Mouse (Mus musculus) ovary, adult 18-20 months (tissue): ENCODE results near the gene Srxn1.

Source experiments
- DNase-seq: peaks from one replicate; pipeline ENCODE4 v3.0.0; 2022; ENCODE audit warnings: low spot score, mixed read lengths

The Srxn1 gene

DNA sequence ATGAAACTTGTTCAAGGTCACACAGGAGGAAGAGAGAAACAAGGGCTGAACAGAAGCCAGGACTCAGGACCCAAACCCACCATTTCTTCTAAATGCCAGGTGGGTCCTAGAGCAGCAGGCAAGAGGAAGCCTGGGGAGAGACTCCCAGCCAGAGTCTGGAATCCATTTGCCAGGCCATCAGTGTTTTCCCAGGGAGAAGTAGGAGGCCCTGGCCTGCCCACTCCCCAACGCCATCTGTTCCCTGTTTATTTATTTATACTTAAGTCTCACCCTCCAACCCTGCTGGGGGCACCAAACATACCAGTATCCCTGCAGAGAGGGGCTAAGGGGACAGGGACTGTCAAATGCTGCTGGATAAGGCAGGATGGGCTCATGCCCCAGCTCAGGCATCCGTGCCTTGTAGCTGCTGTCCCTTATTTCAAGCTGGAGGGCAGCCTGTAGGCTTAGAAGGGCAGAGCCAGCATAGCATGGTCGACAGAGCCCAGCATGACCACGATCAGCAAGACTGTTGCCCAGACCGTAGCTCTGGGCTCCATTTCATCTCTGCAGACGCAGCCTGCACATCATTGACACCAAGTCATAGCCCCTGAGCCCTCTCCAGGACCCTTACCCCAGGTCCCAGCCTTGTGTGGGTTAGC is 14.0 kb downstream of the Srxn1 start:
- DNase-seq, result no peak

DNA sequence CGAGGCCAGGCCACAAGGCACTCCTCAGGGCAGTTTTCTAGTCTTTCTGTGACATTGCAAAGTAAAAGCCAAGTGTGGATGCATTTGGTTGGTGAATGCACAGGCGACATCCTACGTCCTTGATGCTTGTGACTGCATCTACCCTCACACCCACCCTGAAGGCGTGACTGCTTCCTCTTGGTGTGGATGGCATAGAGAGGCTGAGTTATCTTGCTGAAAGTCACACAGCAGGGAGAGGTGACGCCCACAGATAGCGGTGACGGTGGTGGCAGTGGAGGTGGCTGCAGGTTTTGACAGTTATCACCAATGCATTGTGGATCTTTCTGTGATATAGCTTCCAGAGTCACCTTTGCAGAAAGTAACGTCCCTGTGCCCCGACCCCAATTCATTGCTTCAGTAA is 17.6 kb downstream of the Srxn1 start:
- DNase-seq, result no peak

DNA sequence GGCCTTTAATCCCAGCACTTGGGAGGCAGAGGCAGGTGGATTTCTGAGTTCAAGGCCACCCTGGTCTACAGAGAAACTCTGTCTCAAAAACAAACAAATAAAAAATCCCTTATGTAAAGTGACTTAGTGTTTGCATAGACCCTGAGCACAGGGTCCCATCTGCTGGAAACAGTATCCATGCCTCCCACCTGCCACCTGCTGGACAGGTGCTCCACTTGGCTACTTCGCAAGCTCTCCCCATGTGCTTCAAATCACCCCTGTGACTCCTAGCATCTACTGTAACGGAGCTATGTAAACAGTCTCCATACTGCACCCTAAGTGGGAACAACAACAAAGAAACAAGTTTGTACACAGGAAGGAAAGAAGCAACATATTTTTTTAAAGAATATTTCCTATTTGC is 23.3 kb downstream of the Srxn1 start:
- DNase-seq, result no peak

DNA sequence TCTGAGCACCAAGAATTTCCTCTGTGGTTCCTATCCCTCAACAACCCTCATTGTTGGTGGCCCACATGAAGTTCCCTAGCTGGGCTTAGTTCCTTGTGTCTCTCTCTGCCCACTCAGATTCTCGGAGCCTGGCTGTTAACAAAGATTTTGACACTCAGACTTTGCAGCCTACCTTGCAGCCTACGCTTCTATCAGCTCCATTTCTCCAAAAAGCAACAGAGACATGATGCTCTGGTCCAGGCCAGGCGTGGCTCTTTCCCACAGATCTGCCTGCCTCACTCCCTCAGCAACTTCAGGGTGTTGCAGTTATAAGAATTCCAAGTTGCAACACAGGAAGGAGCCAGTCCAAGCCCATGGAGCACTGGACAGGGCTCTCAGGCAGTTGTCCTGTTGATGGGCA is 24.5 kb downstream of the Srxn1 start:
- DNase-seq, result no peak

DNA sequence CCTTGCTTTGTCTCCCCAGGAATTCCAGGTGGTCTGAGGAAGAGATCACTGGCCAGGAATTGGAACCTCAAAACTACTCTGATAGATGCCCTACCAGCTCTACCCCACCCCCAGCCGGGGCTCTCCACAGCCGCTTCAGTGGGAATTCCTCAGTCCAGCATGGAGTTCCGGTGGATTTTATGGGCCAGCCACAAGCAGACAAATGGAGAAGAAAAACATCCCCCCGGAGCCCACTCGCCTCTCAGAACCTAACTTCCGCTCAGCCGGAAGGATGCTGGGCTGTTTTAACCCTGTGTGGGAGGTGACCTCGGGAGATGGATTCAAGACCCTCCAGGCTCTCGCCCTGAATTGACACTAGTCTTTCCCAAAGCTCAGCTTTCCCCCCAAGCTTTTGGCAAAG is 26.7 kb downstream of the Srxn1 start:
- DNase-seq, result no peak

DNA sequence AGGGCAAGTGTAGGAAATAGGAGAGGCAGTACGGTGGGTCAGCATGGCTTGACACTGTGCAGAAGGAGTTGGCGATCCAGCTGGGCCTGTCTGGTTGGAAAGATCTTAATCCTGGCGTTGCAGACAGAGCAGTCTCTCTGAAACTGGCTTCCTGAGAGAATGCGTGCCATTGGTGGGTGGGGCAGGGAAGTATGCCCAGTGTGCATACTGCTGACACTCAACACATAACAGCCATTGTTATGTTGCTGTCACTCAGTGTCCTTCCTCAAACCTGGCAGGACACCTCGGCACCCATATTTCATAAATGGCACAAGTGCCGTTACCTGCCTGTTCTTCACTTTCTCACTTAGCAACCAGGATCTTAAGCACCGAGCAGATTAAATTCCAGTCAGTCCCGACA is 27.4 kb downstream of the Srxn1 start:
- DNase-seq, result no peak

DNA sequence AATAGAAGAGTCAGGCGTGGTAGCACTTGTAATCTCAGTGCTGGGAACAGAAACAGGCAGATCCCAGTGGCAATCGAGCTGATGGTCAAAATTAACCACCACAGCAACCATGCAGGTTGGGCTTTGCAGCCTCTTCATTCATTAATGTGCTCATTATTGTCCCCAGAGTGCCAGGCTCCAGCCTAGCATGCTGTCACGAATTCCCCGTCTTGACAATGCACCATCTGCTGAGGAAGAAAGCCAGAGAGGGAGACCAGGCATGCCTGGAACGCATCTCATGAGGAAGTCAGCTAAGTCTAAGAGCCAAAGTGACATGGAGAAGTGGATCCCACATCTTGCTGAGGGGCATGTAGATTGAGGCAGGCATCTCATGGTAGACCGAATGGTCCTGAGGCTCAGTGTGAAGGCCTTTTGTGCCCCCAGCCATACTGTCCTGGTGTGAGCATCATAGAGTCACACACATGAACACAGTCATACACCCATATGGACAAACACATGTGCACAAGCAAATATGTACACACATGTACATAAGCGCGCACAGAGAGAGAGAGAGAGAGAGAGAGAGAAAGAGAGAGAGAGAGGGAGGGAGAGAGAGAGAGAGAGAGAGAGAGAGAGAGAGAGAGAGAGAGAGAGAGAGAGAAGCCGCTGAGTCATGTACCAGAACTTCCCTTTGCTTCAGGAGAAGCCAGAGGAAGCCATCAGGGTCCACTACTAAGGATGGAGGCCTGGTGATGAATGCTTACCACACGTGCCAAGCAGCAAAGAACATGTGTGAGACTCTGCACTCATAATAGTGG is 34.1 kb downstream of the Srxn1 start:
- no peak for DNase-seq

DNA sequence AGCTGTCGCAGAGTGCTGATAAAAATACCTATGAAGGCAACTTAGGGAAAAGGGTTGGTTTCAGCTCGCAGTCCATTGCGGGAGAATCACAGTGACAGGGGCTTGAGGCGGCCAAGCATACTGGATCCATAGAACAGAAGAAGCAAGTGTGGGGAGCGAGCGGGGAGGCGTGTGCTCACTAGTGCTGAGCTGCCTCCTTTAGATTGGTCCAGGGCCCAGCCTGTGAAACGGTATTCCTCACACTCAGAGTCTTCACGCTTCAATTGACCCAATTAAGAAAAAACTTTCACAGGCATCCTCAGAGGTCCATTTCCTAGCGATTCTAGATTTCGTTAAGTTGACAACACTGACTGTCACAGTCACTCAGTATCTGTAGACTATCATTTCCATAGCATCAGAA is 35.6 kb downstream of the Srxn1 start:
- no peak for DNase-seq

DNA sequence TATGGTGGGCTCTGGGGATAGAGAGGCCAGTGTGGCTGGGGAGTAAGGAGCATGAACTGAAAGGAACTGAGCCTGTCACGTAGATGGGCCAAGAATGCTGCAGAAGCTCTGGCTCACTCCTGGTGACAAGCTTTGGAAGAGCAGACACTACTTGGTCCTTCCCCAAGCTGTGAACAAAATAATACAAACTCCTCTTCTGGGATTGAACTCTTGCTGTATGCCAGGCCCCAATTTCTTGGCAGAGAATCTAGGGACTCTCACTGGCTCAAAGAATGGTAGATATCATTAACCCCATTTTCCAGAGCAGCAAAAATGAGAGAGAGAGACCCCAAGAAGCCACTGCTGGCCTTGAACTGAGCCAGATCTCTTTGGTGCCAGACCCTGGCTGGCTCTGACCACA is 36.2 kb downstream of the Srxn1 start:
- no peak for DNase-seq

DNA sequence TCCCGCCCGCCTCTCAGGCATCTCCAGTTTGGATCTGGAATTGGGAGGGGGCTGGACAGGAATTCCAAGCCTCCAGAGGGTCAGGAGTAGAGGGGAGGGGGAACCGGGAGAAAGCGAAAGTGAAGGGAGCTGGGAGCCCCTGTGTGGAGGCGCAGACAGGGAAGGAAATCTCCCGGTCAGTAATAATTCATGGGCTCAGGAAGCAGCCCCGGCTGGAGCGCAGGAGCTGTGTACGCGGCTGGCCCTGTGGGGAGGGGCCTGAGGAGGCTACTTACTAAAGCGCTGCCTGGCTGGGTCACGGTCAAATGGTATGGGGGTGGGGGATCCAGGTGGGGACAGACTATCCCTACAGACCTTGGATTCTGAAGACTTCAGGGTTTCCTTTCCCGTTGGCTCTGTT is 36.7 kb downstream of the Srxn1 start:
- DNase-seq, result no peak

DNA sequence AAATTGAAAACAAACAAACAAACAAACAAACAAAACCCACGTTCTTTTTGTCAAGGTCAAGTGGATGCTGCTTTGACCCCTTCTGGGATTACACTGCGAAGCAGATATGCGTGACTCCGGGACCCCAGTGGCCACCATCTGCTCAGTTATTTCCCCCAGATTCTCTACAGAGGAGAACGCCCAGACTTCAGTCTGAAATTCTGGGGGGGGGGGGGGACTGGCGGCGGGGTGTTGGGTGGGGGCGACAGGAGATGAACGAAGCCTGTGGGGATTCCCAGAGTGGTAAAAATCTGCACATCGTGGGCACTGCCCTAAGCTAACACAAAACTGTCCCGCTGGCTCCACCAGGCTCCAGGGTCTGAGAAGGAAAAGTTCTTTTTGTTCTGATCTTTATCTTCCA is 37.3 kb downstream of the Srxn1 start:
- DNase-seq, result no peak

DNA sequence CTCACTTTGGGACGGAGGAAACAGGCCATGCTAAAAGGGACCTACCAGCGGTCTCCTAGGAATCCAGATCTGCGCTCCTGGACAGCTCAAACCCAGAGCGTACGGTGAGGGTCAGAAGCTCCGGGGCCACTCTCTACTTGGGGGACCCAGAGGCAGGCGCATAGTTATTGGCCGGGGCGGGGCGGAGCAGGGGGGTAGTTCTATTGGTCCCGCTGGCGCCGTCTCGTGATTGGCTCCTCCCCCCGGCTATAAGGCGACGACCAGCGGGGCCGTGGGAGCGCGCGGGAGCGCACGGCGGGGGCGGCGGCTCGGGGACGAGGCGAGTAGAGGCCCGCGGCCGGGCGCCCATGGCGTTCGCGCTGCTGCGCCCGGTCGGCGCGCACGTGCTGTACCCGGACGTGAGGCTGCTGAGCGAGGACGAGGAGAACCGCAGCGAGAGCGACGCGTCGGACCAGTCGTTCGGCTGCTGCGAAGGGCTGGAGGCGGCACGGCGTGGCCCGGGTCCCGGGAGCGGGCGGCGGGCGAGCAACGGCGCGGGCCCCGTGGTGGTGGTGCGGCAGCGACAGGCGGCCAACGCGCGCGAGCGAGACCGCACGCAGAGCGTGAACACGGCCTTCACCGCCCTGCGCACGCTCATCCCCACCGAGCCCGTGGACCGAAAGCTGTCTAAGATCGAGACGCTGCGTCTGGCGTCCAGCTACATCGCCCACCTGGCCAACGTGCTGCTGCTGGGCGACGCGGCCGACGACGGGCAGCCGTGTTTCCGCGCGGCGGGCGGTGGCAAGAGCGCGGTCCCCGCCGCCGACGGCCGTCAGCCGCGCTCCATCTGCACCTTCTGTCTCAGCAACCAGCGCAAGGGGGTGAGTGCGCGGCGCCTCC is 38.2 kb downstream of the Srxn1 start, which contains the start of gene Tcf15:
TSS of gene Tcf15 (plus strand) at position 283 of the 879 bp plus-strand sequence.
- DNase-seq, result peak; percentile 37

DNA sequence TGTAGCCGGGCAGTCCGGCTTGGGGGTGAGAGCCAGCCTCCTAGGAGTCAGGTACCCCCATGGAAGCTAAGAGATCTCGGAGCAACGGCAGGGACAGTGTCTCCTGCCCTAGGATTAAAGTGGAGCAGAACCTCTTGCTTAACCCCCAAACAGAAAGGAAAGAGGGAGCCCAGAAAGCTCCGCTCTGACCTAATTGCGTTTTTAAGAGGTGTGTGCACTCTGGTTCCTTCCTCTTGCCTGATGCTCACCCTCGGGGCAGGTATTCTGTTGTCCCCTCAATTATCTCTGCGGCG is 38.8 kb downstream of the Srxn1 start:
- no peak for DNase-seq

DNA sequence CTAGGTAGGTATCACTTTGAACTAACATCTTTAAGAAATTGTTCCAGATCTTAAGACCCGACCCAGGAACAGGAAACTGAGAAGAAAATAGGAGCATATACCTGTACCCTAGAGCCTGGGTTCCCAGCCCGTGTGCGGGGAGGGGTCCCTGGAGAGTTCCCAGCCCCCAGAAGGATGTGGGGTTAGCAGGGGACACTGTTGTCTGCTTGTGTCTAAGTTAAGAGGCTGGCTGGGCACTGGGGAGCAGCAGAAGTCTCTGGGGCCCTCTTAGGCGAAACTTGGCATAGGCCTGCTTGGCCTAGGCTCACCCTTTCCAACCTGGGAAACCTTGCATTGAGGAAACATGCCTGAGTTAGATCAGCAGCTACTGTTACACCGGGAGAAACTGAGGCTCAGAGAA is 39.2 kb downstream of the Srxn1 start:
- DNase-seq, result no peak

DNA sequence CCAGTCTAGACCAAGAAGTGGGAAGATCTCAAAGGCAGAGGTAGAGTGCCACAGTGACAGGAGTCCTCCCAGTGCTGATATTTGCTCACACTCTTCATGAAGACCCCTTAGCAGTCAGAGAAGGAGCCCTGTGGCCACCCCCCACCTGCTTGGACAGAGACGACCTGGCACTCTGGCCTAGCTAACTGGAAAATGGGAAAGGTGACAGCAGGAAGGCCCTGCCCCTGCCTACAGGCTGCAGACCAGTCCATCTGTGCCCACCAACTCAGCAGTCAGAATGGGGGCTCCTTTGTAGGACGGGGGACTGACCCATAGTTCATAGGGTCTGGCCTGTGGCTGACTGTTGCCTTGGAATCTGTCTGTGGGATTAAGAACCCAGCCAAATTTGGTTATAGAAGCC is 40.4 kb downstream of the Srxn1 start:
- DNase-seq, result no peak

DNA sequence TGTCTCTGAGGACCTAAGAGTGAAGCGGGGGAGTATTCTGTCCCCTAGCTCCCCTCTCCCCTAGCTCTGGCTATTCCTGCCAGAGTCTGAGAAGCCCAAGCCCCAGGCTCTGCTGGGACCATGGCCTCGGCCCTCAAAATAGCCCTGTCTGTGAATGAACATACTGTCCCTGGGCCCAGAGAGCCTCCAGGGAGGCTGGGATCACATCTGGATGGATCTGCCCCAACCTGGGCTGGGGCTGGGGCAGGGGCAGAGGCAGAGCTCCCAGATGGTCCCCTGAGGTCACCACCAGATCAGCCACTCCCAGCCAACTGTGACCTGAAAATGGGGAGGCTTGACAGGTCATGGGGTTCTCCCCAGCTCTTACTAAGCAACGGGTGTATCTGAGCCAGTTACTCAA is 41.8 kb downstream of the Srxn1 start:
- no peak for DNase-seq

DNA sequence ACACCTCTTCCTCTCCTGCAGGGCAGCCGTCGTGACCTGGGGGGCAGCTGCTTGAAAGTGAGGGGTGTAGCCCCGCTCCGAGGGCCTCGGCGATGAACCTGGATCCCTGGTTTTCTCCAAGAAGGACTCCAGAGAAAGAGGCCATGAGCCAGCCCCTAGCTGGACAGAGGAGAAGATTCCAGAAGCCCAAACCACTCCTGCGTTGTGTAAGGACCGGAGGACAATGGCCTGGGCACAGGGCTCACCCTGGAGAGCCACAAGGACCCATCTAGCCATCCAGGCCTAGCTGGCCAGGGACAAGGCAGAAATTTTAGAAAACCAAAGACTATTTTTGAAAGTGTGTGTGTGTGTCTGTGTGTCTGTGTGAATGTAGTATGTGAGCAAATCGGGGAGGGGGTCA is 43.4 kb downstream of the Srxn1 start:
- no peak for DNase-seq

DNA sequence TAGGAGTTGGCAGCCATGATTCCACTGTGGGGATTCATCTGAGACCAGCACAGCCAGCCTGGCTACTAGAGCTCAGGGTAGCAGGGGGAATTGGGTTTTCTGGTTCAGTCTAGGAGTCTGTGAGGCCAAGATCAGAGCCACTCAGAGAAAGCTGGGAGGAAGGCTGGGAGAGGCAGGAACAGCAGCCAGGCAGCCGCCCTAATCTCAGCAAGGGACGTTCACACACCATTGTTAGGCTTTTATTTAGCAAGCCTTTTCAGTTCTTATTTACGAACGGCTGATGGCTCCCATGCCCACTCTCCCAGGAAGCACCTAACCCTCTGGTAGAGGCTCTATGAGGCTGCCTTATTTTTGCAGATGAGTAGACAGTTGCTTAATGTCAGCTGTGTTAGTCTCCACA is 44.6 kb downstream of the Srxn1 start:
- no peak for DNase-seq

DNA sequence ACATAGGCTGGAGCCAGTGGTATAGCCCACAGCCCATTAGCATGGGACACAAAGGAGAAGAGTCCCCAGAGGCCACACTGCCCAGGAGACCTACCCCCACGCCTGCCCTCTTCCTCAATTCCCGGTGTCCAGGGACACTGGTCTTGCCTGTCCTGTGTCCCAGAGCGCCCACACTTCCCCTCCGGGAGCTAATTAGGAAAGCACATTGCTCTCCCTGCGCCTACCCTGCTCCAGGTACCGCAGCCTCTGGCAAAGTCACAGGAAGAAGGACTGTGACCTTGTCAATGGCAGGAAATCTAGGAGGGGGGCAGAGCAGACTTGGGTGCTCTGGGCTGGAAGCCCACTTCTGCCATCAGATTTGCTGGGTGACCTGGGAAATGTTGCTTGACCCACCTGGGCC is 45.1 kb downstream of the Srxn1 start:
- no peak for DNase-seq

DNA sequence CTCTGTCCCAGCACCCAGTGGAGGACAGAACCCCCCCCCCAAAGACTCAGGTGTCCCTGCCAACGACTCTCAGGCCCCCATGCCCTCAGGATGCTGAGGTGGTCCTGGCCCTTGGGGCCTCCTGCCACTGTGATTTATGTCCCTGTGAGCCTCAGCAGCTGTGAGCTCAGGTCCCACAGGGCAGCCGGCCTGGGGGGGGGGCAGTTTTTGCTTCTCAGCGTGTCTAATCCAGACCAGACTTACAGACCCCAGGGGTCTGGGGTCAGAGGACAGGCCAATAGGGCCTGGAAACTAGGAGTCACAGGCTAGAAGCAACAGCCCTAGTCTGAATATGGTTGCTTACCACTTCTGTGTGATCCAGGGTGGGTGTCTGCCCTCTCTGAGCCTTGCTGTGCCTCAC is 48.0 kb downstream of the Srxn1 start:
- no peak for DNase-seq

DNA sequence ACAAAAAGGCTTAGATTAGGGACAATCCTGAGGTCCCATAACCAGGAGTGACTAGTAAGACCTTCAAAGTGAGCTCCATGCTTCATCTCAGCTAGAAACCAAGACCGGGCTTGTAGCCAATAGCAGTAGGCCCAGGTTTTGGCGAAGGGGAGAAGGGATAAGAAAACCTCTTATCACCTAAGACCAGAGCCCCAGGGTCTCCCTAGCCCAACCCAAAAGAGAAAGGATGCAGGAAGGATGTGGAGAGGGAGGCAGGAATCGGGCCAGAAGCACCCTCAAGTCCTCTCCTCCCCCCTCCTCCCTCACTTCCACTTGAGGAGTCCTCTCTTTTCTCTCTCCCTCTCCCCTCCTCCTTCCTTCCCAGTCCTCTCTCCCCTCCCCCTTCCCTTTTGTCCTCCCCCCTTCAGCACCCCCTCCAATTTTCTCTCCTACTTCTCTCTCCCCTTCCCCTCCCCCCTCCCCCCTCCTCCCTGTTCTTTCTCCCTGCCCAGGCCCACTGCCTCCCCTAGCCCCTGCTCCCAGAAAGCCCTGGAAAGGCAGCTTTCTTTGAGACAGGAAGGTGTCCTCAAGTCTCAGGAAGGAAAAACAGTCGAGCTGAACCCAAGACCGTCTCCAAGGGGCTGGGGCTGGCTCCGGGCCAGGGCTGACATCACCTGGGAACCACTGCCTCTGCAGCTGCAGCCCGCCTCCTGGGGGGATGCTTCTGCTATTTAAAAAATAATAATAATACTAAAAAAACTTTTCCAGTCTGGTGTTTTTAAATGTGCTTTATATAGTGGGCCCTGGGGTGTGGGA is 50.3 kb downstream of the Srxn1 start:
- DNase-seq, result no peak

DNA sequence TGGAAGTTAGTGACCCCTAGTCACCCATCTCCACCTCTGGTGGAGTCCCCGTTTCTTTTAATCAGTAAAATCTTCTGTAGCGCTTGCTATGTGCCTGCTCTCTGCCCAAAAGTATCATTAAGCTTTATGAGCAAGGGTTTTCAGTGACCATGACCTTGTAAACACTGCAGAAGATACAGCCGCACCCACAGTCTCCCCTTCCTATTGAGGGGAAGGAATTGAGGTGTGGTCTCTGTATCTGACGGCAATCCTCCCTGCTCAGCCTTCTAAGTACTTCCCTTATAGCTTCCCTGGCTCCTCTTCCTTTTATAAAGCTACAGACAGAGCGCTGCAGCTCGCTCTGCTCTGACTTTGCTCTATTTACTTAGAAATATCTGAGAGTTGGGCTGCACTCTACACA is 51.2 kb downstream of the Srxn1 start:
- no peak for DNase-seq
